Mouse (Mus musculus): ENCODE results near the gene Gm49405.

DNA sequence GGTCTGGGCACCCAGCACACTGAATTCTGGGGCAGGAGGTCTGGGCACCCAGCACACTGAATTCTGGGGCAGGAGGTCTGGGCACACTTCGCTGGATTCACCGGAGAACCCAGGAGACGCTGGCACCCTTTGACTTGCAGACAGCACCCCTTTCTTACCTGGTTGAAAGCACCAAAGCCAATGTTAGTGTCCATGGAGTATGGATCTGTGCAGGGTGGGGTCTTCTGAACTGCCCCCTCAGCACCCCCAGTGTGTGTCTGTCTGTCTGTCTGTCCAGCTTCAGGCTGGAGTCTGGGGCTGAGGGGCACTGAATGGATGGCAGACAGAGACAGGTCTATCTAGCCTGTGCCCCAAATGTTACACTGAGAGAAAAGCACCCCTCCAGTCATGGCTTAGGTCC lies 8.9 kb upstream of the Gm49405 start:
- no peak for TF ChIP-seq ZNF384 (IDR thresholded peaks at IDR 0.05; ENCODE audit: low read depth, low read length)
- no peak for TF ChIP-seq MAFK (IDR thresholded peaks at IDR 0.05; ENCODE audit: insufficient read depth, low read depth, low read length)
- TF ChIP-seq CHD2 (IDR thresholded peaks at IDR 0.05; ENCODE audit: low read depth, low read length), result no peak

Measured in ES-E14 (cell line).